Mouse (Mus musculus) neural tube, embryonic 10.5 days (tissue): ENCODE data around the gene Fam98b.

ENCODE experiments used
- DNase-seq: peaks from one replicate; pipeline ENCODE4 v3.0.0-alpha.2; 2017; ENCODE audit warnings: low spot score; ENCODE audit errors: extremely low spot score

Fam98b gene

DNA sequence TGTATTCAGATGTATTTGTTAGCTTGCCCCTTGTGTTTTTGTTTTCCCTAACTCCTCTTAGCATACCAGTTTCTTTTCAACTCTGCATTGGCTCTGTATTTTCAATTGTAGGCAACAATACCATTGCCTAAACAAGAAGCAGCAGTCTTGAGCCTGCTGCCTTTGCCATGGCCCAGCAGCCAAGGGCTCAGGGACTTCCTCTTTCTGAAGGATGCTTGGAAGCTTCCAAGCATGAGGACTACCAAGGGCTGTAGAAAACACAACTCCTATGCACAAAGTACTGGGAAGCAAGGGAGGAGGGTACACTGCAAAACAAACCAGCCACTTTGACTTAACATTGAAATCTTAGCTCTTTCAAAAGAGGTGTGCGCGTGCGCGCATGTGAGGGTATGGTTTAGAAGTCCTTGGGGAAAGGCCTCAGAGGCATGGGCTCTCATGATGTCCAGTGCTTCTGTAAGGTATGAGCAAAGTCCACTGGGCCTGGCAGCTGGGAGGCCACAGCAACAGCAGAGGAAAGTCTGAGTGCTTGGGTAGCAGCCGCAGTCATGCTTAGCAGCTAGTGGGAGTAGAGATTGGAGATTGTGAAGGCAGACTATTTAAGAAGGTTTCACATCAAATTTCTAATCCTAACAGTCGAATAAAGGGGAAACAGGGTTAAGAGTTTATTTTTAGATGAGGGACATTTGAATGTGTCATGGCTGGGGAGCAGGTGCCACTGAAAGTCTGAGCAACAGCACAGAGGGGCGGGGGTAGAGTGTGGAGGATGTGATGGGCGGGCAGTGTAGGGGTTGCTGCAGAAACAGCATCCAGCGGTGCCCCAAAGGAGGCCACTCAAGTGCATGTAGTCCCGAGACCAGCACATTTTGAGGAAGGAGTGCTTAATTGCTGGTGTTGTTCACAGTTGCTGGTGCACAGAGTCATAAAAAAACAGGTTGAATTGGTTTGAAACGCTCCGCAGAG lies 54.1 kb downstream of the Fam98b start:
- DNase-seq: no peak

DNA sequence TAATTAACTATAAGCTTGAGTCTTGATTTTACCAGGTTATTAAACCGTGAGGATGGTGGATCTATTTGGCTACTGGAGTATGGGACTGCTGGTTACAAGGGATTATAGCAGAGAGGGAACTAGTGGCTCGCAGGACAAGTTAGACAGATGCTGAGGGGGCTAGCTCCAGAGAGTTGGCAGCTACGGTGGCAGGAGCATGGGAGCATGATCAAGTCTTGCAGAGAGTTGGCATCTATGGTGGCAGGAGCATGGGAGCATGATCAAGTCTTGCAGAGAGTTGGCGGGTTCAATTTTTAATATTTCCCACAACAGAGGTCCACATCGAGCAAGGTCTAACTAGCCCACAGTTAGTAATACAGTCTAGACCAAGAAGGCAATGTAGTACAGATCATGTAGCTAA lies 55.4 kb downstream of the Fam98b start:
- DNase-seq: no peak

DNA sequence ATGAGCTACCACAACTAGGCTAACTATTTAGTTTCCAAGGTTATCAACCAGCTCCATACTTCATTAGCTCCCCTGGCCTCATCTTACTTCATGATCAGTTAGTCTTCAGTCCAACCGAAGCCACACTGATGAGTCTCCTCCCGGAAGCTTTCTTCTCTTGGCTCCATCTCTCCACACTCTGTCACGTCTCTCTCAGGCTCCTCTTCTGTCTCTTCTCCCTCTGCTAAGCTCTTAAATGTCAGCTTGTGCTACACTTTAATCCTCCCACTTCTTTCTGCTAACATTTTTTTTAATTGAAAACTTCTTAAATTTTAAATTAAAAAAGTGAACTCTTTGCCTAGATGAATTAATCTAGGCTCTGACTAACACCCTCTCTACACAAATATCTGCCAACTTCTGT lies 58.4 kb downstream of the Fam98b start:
- DNase-seq: no peak

DNA sequence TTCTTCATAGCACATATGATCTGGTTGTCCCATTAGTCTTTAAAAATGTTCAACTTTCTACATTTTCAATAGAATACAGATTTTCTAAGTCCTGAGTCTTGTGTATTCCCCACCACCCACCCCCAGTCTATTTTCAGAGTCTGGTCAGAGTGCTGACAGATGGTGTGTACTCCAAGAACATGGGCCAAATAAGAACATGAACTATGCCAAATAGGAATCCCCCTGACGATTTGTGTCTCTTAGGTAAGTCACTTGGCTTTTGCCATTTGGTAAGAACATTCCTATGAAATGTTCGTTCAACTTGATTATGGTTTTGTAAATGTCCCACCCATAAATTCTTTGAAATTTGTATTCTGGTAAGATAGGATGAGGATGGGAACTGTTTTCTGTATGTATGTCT lies 59.5 kb downstream of the Fam98b start:
- no peak for DNase-seq

DNA sequence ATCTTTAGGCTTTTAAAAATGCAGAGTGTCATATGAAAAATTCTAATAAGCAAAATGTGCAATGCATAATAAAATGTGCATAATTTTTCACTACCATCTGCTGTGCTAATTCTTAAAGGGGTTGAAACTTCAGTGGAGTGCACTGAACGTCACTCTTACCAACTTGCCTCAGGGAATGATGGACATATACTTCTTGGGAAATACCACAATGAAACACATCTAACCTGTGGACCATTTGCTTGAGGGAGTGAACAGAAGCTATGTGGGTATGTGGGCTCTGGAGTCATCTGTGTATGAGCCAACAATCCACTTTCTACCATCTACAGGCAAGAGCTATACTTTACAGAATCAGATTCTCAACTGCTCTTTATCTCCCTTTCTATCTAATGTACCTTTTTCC lies 61.8 kb downstream of the Fam98b start:
- no peak for DNase-seq

DNA sequence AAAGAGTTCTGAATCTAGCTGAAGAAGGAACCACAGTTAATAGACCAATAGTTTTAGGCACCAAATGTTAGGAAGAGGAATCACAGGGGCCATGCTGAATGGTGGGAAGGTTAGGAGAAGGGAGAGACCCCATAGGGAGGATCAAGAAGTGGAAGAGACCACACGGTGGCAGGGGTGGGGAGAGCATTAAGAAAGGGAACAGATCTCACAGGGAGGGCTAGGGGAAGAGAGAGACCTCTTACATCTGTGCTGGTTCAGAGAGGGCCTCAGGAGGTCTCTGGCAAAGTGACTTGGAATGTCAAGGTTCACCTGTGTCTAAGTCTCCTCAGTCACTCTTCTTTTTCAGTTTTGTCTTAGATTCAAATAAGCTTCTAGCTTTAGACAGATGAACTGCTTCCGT lies 62.5 kb downstream of the Fam98b start:
- DNase-seq: no peak

DNA sequence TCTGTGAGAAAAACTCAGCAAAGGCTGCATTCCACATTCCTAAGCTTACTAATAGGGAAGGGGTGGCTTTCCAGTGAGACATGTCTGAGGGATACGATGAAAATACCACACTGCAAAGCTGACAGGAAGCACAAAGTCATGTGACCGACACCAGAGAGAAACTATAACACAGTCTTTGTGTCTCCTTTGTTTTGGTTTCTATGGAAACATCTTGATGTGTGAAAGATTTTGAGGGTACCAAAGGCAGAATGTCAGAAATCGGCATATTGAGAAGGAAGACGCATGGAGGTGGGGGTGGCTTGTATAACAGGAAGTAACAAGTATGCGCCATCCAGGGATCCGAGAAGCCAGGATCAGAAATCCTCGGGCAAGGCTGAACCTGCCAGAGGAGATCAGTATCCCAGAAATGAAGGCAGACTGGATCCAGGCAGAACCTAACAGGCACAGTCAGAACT lies 62.9 kb downstream of the Fam98b start:
- DNase-seq: no peak

DNA sequence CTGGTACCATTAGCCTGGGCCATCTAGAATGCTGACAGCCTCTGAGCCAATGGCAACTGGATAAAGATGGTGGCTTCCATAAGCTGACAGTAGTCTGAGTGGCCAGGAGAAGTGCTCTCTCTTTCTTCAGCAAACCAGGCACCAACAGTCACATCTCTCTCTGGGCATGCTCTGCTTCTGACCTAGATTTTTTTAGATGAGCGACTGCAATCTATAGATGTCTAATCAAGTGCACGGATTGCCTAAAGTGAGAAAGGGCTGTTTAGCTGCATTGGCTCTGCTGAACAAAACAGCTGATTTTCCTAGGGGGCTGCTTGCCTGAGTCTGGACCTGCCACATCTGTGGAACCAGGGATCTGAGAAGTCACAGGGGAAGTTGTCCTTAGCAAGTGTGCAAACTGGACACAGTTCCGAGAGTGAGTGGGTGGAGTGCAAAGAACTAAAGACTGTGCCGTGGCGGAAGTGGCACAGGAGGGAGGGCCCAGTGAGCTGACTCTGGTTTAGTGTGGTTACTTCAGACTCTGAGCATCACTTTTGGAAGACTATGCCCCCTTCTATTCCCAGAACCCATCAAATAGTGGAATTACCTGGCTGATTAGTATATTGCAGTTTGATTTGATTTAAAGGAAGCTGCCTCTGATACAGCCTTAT lies 64.2 kb downstream of the Fam98b start:
- no peak for DNase-seq

DNA sequence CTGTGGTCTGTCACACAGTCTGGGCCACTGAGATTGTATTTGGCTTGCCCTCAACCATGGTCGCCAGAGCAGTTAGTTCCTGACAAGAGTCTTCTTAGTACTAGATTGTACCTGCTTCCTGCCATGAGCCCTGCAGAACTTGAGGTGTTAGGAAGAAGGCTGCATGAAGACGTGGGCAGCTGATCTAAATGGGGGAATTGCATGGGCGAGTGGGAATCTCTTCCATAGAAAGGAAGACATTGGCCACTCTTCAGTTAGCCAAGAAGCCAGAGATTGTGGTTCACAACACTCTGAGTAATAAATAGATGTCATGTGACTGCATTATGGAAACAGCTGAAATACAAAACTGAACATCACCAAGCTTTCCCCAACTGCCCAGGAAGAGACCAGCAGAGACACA lies 69.5 kb downstream of the Fam98b start:
- DNase-seq: no peak
